Mouse (Mus musculus) forebrain, embryonic 10.5 days (tissue): ENCODE data around the gene Nfatc2. TPM values are rescaled to one million over a fixed set of nuclear protein-coding genes. Genes with fewer than 3 reads are reported as not detected.
A peak's percentile ranks its signal among the peaks of the same experiment; 100 is the strongest.

Experiments
- DNase-seq: peaks from one replicate; pipeline ENCODE4 v3.0.0-alpha.2; 2017; ENCODE audit warnings: low spot score; ENCODE audit errors: extremely low spot score
- H3K27ac ChIP-seq: fragments of 300-500 bp; sonication (generic); 2 replicates; pipeline ENCODE4 v1.5.1; 2016; ENCODE audit warnings: mild to moderate bottlenecking
- H3K27me3 ChIP-seq: fragments of 300-500 bp; sonication (generic); 2 replicates; pipeline ENCODE4 v1.6.1; 2016; ENCODE audit warnings: mild to moderate bottlenecking; ENCODE audit not compliant: poor library complexity, severe bottlenecking
- H3K36me3 ChIP-seq: fragments of 300-500 bp; sonication (generic); replicated peaks from 2 replicates; pipeline ENCODE4 v1.6.1; 2016; ENCODE audit warnings: mild to moderate bottlenecking, moderate library complexity
- H3K4me1 ChIP-seq: fragments of 300-500 bp; sonication (generic); 2 replicates; pipeline ENCODE4 v1.6.1; 2016
- H3K4me3 ChIP-seq: fragments of 300-500 bp; sonication (generic); 2 replicates; pipeline ENCODE4 v1.5.1; 2016; ENCODE audit warnings: mild to moderate bottlenecking, moderate library complexity
- H3K9me3 ChIP-seq: fragments of 300-500 bp; sonication (generic); 2 replicates; pipeline ENCODE4 v1.6.1; 2016; ENCODE audit warnings: mild to moderate bottlenecking, moderate library complexity
- WGBS: fragments of 180-500 bp; shearing (Covaris S2); methylation state at CpG from one replicate; pipeline ENCODE4 v1.1.7; 2016; 5-methylcytosine and 5-hydroxymethylcytosine counted together
- polyA plus RNA-seq: library from polyadenylated mRNA; unstranded; fragments of >200 nt; fragmentation: Nextera tagmentation; extraction: Ambion mirVana; gene quantifications from 2 replicates; pipeline ENCODE4 v1.2.1, GENCODE M21; 2016

The Nfatc2 gene
- polyA plus RNA-seq, 1 experiment from 2014 or later: 0.53 TPM

DNA sequence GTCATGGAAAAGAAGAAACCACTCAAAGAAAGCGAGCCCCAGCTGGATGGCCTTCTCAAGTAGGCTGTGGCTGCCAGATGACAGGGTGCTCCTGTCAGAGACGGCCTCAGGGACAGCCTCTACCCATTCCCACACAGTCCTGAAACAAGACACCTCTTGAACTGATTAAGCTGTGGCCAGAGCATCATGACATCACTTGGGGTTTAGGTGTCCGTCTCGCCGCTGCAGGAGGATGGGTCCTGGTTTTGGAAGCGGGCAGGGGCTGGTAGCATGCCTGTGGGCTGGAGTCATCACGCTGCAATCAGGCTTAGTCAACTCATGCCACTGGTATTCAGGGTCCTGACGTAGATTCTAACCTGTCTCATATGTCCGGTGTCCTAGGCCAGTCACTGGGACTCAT lies 142.9 kb downstream of the Nfatc2 start:
- Histone ChIP-seq H3K27ac (no peak overlapping the region), H3K9me3 (no peaks in the 10 kb centered on the region), H3K27me3 (no peaks in the 10 kb centered on the region), H3K4me3 (no peak overlapping the region), H3K4me1 (peaks cover 22% of the 10 kb centered on the region), H3K36me3 (no peaks in the 10 kb centered on the region)
- DNase-seq: no peak
- WGBS: 76% methylated on average over 9 of the region's 9 CpGs

GRCm38 (mm10) chr2:168451714-168452708 lies 149.4 kb downstream of the Nfatc2 start:
- 63% methylated on average over 30 of the region's 30 CpGs for WGBS
- Histone ChIP-seq H3K9me3 (no peaks in the 10 kb centered on the region), H3K4me3 (no peak overlapping the region), H3K4me1 (peaks cover 25% of the 10 kb centered on the region), H3K27me3 (no peaks in the 10 kb centered on the region), H3K36me3 (no peaks in the 10 kb centered on the region), H3K27ac (no peak overlapping the region)
- DNase-seq: no peak

- H3K9me3 ChIP-seq: no peaks in the 10 kb centered on the region
- no peaks in the 10 kb centered on the region for H3K27me3 ChIP-seq
- DNase-seq: peak; percentile 45
- no peak overlapping the region for H3K27ac ChIP-seq
- 19% methylated on average over 3 of the region's 3 CpGs for WGBS
- H3K36me3 ChIP-seq: no peaks in the 10 kb centered on the region
- H3K4me3 ChIP-seq: no peak overlapping the region
- peaks cover 25% of the 10 kb centered on the region for H3K4me1 ChIP-seq
Observed at GRCm38 (mm10) chr2:168450977-168451376, 150.5 kb downstream of the Nfatc2 start.

DNA sequence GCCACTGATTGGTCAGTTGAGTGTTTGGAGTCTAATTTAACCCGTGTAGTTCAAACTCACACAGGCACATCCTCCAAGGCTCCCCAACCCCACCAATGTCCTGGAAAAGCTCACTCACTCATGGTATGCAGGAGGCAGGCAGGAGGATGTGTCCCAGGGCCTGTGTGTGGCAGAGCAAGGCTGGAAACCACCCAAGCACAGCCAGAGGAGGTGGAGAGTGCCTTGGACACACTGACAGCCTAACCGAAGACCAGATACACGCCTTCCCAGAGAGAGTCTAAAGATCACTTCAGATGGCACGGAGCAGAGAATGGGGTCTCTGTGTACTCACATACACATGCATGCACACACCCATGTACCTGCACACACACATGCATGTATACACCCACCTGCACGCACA lies 153.4 kb downstream of the Nfatc2 start:
- no peak overlapping the region for H3K4me3 ChIP-seq
- DNase-seq: no peak
- no peaks in the 10 kb centered on the region for H3K36me3 ChIP-seq
- WGBS: 66% methylated on average over 5 of the region's 5 CpGs
- H3K9me3 ChIP-seq: no peaks in the 10 kb centered on the region
- peaks cover 35% of the 10 kb centered on the region for H3K4me1 ChIP-seq
- H3K27ac ChIP-seq: no peak overlapping the region
- H3K27me3 ChIP-seq: peaks cover 8% of the 10 kb centered on the region

DNA sequence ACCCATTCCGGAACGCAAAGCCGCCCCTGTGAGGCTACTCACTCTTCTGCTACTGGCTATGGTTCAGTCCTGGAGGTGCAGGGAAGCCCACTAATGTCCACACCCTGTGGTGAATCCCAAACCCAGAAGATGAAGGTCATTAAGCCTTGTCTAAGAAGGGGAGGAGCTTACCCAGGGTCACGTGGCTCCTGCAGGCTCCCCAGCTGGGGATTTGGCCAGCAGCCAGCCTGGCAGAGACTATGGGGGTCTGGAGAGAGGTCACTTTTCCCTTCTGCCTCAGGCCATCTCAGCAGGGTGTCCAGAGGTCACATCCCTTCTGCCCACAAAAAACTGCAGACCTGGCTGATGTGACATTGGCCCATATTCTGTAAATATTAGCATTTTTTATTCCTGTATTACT lies 153.9 kb downstream of the Nfatc2 start:
- H3K4me1 ChIP-seq: peaks cover 34% of the 10 kb centered on the region
- H3K4me3 ChIP-seq: no peak overlapping the region
- peaks cover 8% of the 10 kb centered on the region for H3K27me3 ChIP-seq
- H3K9me3 ChIP-seq: no peaks in the 10 kb centered on the region
- peak overlapping the region; percentile 15; the same call in 1 of the 2 replicates for H3K27ac ChIP-seq
- H3K36me3 ChIP-seq: no peaks in the 10 kb centered on the region
- DNase-seq: no peak
- WGBS: 27% methylated on average over 4 of the region's 4 CpGs

DNA sequence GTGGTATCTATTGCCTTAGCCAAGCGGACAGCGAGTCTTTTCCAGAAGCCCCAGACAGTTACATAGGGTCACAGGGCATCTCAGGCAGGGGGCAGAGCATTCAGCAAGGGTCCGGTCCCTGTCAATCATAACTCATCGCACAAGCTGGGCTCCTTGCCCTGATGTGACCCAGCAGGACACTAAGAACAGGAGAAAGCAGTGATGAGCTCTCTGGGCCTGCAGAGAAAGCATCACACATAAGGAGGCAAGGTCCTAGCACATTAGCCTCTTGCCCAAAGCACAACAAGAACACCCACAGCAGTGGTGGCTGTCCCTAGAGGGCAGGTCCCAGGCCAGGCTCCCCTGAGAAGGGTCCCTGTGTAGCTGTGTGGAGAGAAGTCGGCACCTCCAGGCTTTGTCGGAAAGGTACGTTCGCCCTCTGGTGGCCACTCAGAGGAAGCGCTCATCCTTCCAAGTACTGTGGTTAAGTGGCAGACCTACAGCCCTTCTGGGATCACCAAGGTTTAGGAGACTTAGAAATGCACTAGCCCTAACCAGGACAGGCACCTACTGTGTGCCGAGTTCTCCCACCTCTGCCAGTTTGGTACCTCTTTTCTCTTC lies 156.1 kb downstream of the Nfatc2 start:
- Histone ChIP-seq H3K36me3 (no peaks in the 10 kb centered on the region), H3K4me3 (no peak overlapping the region), H3K9me3 (peaks cover 14% of the 10 kb centered on the region; the same call in 1 of the 2 replicates), H3K27me3 (peaks cover 8% of the 10 kb centered on the region), H3K27ac (no peak overlapping the region), H3K4me1 (peaks cover 25% of the 10 kb centered on the region)
- DNase-seq: peak; percentile 78
- 34% methylated on average over 10 of the region's 10 CpGs for WGBS

GRCm38 (mm10) chr2:168444126-168444525 lies 157.3 kb downstream of the Nfatc2 start:
- no peak for DNase-seq
- H3K27ac ChIP-seq: no peak overlapping the region
- no peak overlapping the region for H3K4me3 ChIP-seq
- 33% methylated on average over 8 of the region's 8 CpGs for WGBS
- peaks cover 14% of the 10 kb centered on the region; the same call in 1 of the 2 replicates for H3K9me3 ChIP-seq
- peaks cover 32% of the 10 kb centered on the region for H3K4me1 ChIP-seq
- no peaks in the 10 kb centered on the region for H3K36me3 ChIP-seq
- H3K27me3 ChIP-seq: peaks cover 12% of the 10 kb centered on the region

- 89% methylated on average over 12 of the region's 12 CpGs for WGBS
- H3K4me1 ChIP-seq: peaks cover 28% of the 10 kb centered on the region
Observed at GRCm38 (mm10) chr2:168441494-168441893, 160.0 kb downstream of the Nfatc2 start.

GRCm38 (mm10) chr2:168440918-168441328 lies 160.5 kb downstream of the Nfatc2 start:
- Histone ChIP-seq H3K9me3 (peaks cover 14% of the 10 kb centered on the region; the same call in 1 of the 2 replicates), H3K4me3 (no peak overlapping the region), H3K36me3 (no peaks in the 10 kb centered on the region), H3K27me3 (peaks cover 12% of the 10 kb centered on the region), H3K4me1 (peaks cover 28% of the 10 kb centered on the region), H3K27ac (no peak overlapping the region)
- no peak for DNase-seq
- 97% methylated on average over 17 of the region's 17 CpGs for WGBS

More at GRCm38 (mm10) chr2:168441494-168441893, 160.0 kb downstream of the Nfatc2 start:
- Histone ChIP-seq H3K27ac (no peak overlapping the region), H3K9me3 (peaks cover 14% of the 10 kb centered on the region; the same call in 1 of the 2 replicates), H3K36me3 (no peaks in the 10 kb centered on the region), H3K4me3 (no peak overlapping the region), H3K27me3 (peaks cover 12% of the 10 kb centered on the region)
- no peak for DNase-seq

DNA sequence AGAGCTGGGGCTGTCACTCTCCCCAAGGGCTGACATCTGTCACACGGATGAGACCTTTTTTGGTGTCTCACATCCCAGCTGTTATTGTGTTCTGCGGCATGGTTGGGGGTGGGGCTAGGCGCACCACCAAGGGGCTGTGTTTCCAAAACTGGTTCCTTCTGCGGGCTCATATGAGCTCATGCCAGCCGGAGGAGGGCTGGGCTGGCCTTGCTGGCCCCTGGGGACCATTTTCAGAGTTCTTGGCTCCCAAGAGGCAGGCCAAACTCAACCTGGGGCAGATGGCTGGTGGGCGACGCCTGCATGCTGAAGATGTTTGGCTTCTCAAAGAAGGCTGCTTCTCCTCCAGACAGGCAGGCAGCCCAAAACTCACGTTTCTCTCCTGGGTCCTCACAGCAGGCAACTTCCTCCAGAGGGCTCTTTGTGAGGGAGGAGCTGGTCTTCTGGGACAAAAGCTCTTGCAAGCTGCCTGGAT lies 162.4 kb downstream of the Nfatc2 start:
- Histone ChIP-seq H3K4me1 (peaks cover 21% of the 10 kb centered on the region), H3K4me3 (no peak overlapping the region), H3K36me3 (no peaks in the 10 kb centered on the region), H3K27me3 (0 out of 2 replicates have a peak, but pooled peaks cover 4% of the 10 kb centered on the region), H3K9me3 (peaks cover 14% of the 10 kb centered on the region; the same call in 1 of the 2 replicates), H3K27ac (peak overlapping the region; percentile 40; the same call in 1 of the 2 replicates)
- no peak for DNase-seq
- 58% methylated on average over 8 of the region's 8 CpGs for WGBS

DNA sequence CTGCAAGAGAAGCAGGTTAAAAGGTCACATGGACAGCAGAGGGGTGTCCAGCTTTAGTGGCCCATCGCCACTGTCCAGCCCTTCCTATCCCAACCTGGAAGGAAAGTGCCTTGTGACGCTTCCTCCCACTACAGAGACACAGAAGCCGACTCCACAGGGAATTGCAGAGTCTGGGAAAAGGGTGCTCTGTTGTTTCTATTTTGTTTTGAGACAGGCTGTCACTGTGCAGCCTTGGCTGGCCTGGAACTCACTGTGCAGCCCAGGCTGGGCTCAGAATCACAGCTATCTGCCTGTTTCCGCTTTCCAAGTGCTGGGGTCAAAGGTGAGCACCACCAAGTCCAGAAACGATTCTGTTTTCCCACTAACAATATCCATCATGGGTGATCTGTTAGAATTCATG lies 167.3 kb downstream of the Nfatc2 start:
- Histone ChIP-seq H3K4me1 (peaks cover 13% of the 10 kb centered on the region), H3K4me3 (no peak overlapping the region), H3K27ac (no peak overlapping the region), H3K36me3 (no peaks in the 10 kb centered on the region), H3K9me3 (peaks cover 3% of the 10 kb centered on the region; the same call in 1 of the 2 replicates), H3K27me3 (no peaks in the 10 kb centered on the region)
- DNase-seq: no peak
- WGBS: 88% methylated on average over 5 of the region's 5 CpGs

DNA sequence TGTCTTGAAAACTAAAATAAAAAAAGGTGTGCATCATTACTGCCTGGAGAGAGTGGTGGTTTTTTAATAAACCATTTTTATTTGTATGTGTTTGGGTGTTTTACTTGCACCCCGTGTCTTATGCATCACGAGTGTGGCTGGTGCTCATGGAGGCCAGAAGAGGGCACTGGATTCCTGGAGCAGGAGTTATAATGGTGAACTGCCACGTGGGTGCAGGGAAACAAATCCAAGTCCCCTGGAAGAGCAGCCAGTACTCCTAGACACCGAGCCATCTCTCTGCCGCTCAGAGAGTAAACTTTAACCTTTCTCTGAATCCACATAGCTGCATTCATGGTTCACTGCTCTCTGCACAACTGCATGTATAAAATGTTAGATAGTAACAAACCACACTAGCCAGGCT lies 168.1 kb downstream of the Nfatc2 start:
- Histone ChIP-seq H3K4me1 (peaks cover 5% of the 10 kb centered on the region), H3K36me3 (no peaks in the 10 kb centered on the region), H3K9me3 (peaks cover 3% of the 10 kb centered on the region; the same call in 1 of the 2 replicates), H3K4me3 (no peak overlapping the region), H3K27ac (no peak overlapping the region), H3K27me3 (no peaks in the 10 kb centered on the region)
- DNase-seq: no peak
- 78% methylated on average over 5 of the region's 5 CpGs for WGBS
